In genomic region chr10:122881456-122881855, GRCm38 (mm10) we compare ENCODE assay signal across 21 mouse cellular contexts.
DNase-seq lines count a peak whose midpoint lies in the region; ATAC-seq and TF ChIP-seq lines count a peak whose summit lies in the region.
"Had no signal": no experiment of that assay in that cellular context is flagged by ENCODE, and none has a peak within 500 bp of the region (broad histone marks: within the 10 kb centered on the region; RNA-seq: fewer than 3 reads in every experiment).

No protein-coding gene starts in this region.

- H3K9ac ChIP-seq in kidney, embryonic 16.5 days (replicated peaks; ENCODE audit: low read length): peak overlapping the region; percentile 19; the same call in 1 of the 2 replicates
- H3K9ac ChIP-seq in hindbrain, embryonic 13.5 days: no peak overlapping the region
- no peak overlapping the region for H3K9ac ChIP-seq in neural tube, embryonic 14.5 days (replicated peaks; ENCODE audit: low read depth, low read length)
- H3K9ac ChIP-seq: embryonic facial prominence, embryonic 13.5 days; limb, embryonic 12.5 days; liver, embryonic 12.5 days had no signal

- H3K27ac ChIP-seq in kidney, embryonic 16.5 days (ENCODE audit: low read length): peak overlapping the region; percentile 57
- peak overlapping the region; percentile 97 for H3K27ac ChIP-seq in hindbrain, embryonic 13.5 days
- peak overlapping the region; percentile 63 for H3K27ac ChIP-seq in neural tube, embryonic 14.5 days (ENCODE audit: low read depth, low read length)
- H3K27ac ChIP-seq: embryonic facial prominence, embryonic 13.5 days; limb, embryonic 12.5 days; liver, embryonic 12.5 days had no signal

- no peak for ATAC-seq in kidney, embryonic 16.5 days (ENCODE audit: low FRiP score, low TSS enrichment)
- ATAC-seq in hindbrain, embryonic 13.5 days (ENCODE audit: low FRiP score): no peak
- ATAC-seq in neural tube, embryonic 14.5 days (ENCODE audit: low read depth): no peak
- ATAC-seq: forebrain, embryonic 14.5 days; intestine, postnatal 0 days; liver, embryonic 12.5 days had no signal

- no peak for TF ChIP-seq CTCF in brain, embryonic 14.5 days (IDR thresholded peaks at IDR 0.05; ENCODE audit: borderline replicate concordance, extremely low read depth, insufficient read depth, insufficient read length)

- H3K9me3 ChIP-seq in kidney, embryonic 16.5 days (ENCODE audit: low read length): no peaks in the 10 kb centered on the region
- no peaks in the 10 kb centered on the region for H3K9me3 ChIP-seq in hindbrain, embryonic 13.5 days
- no peaks in the 10 kb centered on the region for H3K9me3 ChIP-seq in neural tube, embryonic 14.5 days (ENCODE audit: control insufficient read depth, low read length)
- H3K9me3 ChIP-seq: embryonic facial prominence, embryonic 13.5 days; limb, embryonic 12.5 days; liver, embryonic 12.5 days; megakaryocyte, embryonic 14.5 days had no signal

- H3K4me1 ChIP-seq in kidney, embryonic 16.5 days (ENCODE audit: insufficient read depth, low read length): peaks cover 59% of the 10 kb centered on the region
- peaks cover 56% of the 10 kb centered on the region for H3K4me1 ChIP-seq in hindbrain, embryonic 13.5 days (replicated peaks)
- peaks cover 42% of the 10 kb centered on the region for H3K4me1 ChIP-seq in neural tube, embryonic 14.5 days (ENCODE audit: control insufficient read depth, insufficient read depth, low read length)

- no peak for DNase-seq in kidney, postnatal 4 days
- peak; percentile 61 for DNase-seq in brain, embryonic 14.5 days (ENCODE audit: low read depth)
- DNase-seq in urinary bladder, adult 18-20 months (ENCODE audit: low spot score in 2 of 2): no peak
- no peak for DNase-seq in cerebellum, adult 11 months
- DNase-seq: adrenal gland, adult 2 months; gastrocnemius, postnatal 25 days; lung, adult 2 months; right cerebral cortex, postnatal 14 days; spleen, adult 18-20 months; thymus, adult 18-20 months; thymus, postnatal 4 days had no signal

- no peak for TF ChIP-seq POLR2A in brain, embryonic 14.5 days (IDR thresholded peaks at IDR 0.05; ENCODE audit: borderline replicate concordance, extremely low read depth, insufficient read depth, insufficient read length, poor library complexity, severe bottlenecking)

- H3K27me3 ChIP-seq in kidney, embryonic 16.5 days (ENCODE audit: insufficient read depth, low read length): no peaks in the 10 kb centered on the region
- H3K27me3 ChIP-seq in hindbrain, embryonic 13.5 days: no peaks in the 10 kb centered on the region
- H3K27me3 ChIP-seq in neural tube, embryonic 14.5 days (ENCODE audit: control insufficient read depth, insufficient read depth, low read length): no peaks in the 10 kb centered on the region
- H3K27me3 ChIP-seq: embryonic facial prominence, embryonic 13.5 days; limb, embryonic 12.5 days; liver, embryonic 12.5 days; megakaryocyte, embryonic 14.5 days had no signal

- H3K4me2 ChIP-seq in kidney, embryonic 16.5 days (replicated peaks; ENCODE audit: low read depth, low read length): no peak overlapping the region
- H3K4me2 ChIP-seq in hindbrain, embryonic 13.5 days: no peak overlapping the region
- no peak overlapping the region for H3K4me2 ChIP-seq in neural tube, embryonic 14.5 days (ENCODE audit: low read depth, low read length)
- H3K4me2 ChIP-seq: embryonic facial prominence, embryonic 13.5 days; limb, embryonic 12.5 days; liver, embryonic 12.5 days had no signal

- H3K36me3 ChIP-seq in kidney, embryonic 16.5 days (ENCODE audit: insufficient read depth, low read length): 0 out of 2 replicates have a peak, but pooled peaks cover 4% of the 10 kb centered on the region
- H3K36me3 ChIP-seq in hindbrain, embryonic 13.5 days: no peaks in the 10 kb centered on the region
- H3K36me3 ChIP-seq in neural tube, embryonic 14.5 days (ENCODE audit: control insufficient read depth, insufficient read depth, low read length): no peaks in the 10 kb centered on the region
- H3K36me3 ChIP-seq: embryonic facial prominence, embryonic 13.5 days; limb, embryonic 12.5 days; liver, embryonic 12.5 days had no signal

- WGBS in kidney, embryonic 16.5 days: 33% methylated on average over 10 of the region's 10 CpGs
- WGBS in hindbrain, embryonic 13.5 days: 65% methylated on average over 10 of the region's 10 CpGs
- WGBS in neural tube, embryonic 14.5 days: 29% methylated on average over 10 of the region's 10 CpGs

- no peak overlapping the region for H3K4me3 ChIP-seq in kidney, embryonic 16.5 days (ENCODE audit: low read length)
- no peak overlapping the region for H3K4me3 ChIP-seq in hindbrain, embryonic 13.5 days
- H3K4me3 ChIP-seq in neural tube, embryonic 14.5 days (ENCODE audit: low read depth, low read length): no peak overlapping the region
- H3K4me3 ChIP-seq: embryonic facial prominence, embryonic 13.5 days; limb, embryonic 12.5 days; liver, embryonic 12.5 days; megakaryocyte, embryonic 14.5 days; myocyte had no signal
